Mouse (Mus musculus) G1E (cell line): ENCODE measurements around the gene Prokr2. TPM values are rescaled to one million over a fixed set of nuclear protein-coding genes. Genes with fewer than 3 reads are reported as not detected.

Experiments used
- ATAC-seq: 2 replicates; pipeline ENCODE4 v1.8.0; 2016; ENCODE audit warnings: mild to moderate bottlenecking; ENCODE audit not compliant: insufficient number of reproducible peaks, poor library complexity, low FRiP score, severe bottlenecking; ENCODE audit errors: extremely low read depth
- DNase-seq: peaks from one replicate; pipeline ENCODE4 v3.0.0; 2012; ENCODE audit warnings: low spot score
- H3K27me3 ChIP-seq: 2 replicates; pipeline ENCODE4 v1.6.1; 2012; ENCODE audit warnings: mild to moderate bottlenecking, low read length, inconsistent platforms; ENCODE audit not compliant: insufficient read depth
- H3K36me3 ChIP-seq: replicated peaks from 2 replicates; pipeline ENCODE3; 2012; ENCODE audit warnings: mild to moderate bottlenecking, inconsistent platforms
- H3K4me1 ChIP-seq: 2 replicates; pipeline ENCODE4 v1.6.1; 2012; ENCODE audit warnings: low read depth, low read length, inconsistent platforms, mixed read lengths; ENCODE audit not compliant: insufficient read depth
- H3K4me3 ChIP-seq: 2 replicates; pipeline ENCODE4 v1.5.1; 2012; ENCODE audit warnings: low read depth, mild to moderate bottlenecking, inconsistent platforms, low read length, moderate library complexity, mixed read lengths
- H3K9me3 ChIP-seq: replicated peaks from 2 replicates; pipeline ENCODE4 v1.6.1; 2012; ENCODE audit warnings: inconsistent platforms
- CTCF ChIP-seq: IDR thresholded peaks from 2 replicates; pipeline ENCODE4 v1.5.1; 2012; ENCODE audit warnings: low read depth, low read length, inconsistent platforms, mixed read lengths
- GATA1 ChIP-seq: IDR thresholded peaks from 2 replicates; pipeline ENCODE4 v1.6.1; 2012; ENCODE audit warnings: borderline replicate concordance, low read length, inconsistent platforms, mixed read lengths
- GATA2 ChIP-seq: IDR thresholded peaks from 2 replicates; pipeline ENCODE4 v1.6.1; 2012; ENCODE audit warnings: low read depth, low read length, inconsistent platforms, borderline replicate concordance
- POLR2AphosphoS5 ChIP-seq: IDR thresholded peaks from 2 replicates; pipeline ENCODE4 v1.6.1; 2012; ENCODE audit warnings: low read depth, low read length, inconsistent platforms; ENCODE audit not compliant: insufficient replicate concordance
- TAL1 ChIP-seq: conservative IDR thresholded peaks from 2 replicates; pipeline ENCODE4 v1.6.1; 2012; ENCODE audit warnings: low read depth, low read length, inconsistent platforms, mixed read lengths
- polyA plus RNA-seq: library from polyadenylated mRNA; stranded (reverse); fragments of >175 nt; gene quantifications from 2 replicates; pipeline ENCODE4 v1.2.3, GENCODE M21; 2012
- total RNA-seq, 2 experiments: library from RNA; stranded (forward) in 1 of 2; stranded (reverse) in 1 of 2; fragments of 200-1000 nt in 1 of 2; fragments of >200 nt in 1 of 2; fragmentation: Nextera tagmentation in 1 of 2; gene quantifications; 2 replicates each; pipeline ENCODE4 v1.2.3; 2014 to 2017

Gene Prokr2
- total and polyA plus RNA-seq, 3 experiments, result 0.22 TPM; not detected in 2

- TF ChIP-seq TAL1, result no peak
- TF ChIP-seq POLR2AphosphoS5, result no peak
- TF ChIP-seq GATA2, result no peak
- no peak for TF ChIP-seq GATA1
- Histone ChIP-seq H3K36me3 (no peaks in the 10 kb centered on the region), H3K9me3 (no peaks in the 10 kb centered on the region), H3K27me3 (peaks cover 2% of the 10 kb centered on the region; the same call in 1 of the 2 replicates), H3K4me3 (no peak overlapping the region), H3K4me1 (no peaks in the 10 kb centered on the region)
- DNase-seq, result no peak
- no peak for ATAC-seq
These were observed 16.8 kb downstream of the Prokr2 start for GRCm38 (mm10) chr2:132368433-132368832.

GRCm38 (mm10) chr2:132343846-132344245 is 41.4 kb downstream of the Prokr2 start:
- no peak for DNase-seq
- ATAC-seq, result no peak
- TF ChIP-seq POLR2AphosphoS5 (no peak), GATA1 (no peak), TAL1 (no peak), GATA2 (no peak), CTCF (no peak)
- H3K4me1 ChIP-seq, result peaks cover 3% of the 10 kb centered on the region; the same call in 1 of the 2 replicates
- no peaks in the 10 kb centered on the region for H3K36me3 ChIP-seq
- no peaks in the 10 kb centered on the region for H3K9me3 ChIP-seq
- no peaks in the 10 kb centered on the region for H3K27me3 ChIP-seq
- no peak overlapping the region for H3K4me3 ChIP-seq

GRCm38 (mm10) chr2:132341293-132341692 is 44.0 kb downstream of the Prokr2 start:
- peaks cover 3% of the 10 kb centered on the region; the same call in 1 of the 2 replicates for H3K4me1 ChIP-seq
- no peaks in the 10 kb centered on the region for H3K9me3 ChIP-seq
- ATAC-seq (no peak), DNase-seq (no peak)
- no peaks in the 10 kb centered on the region for H3K36me3 ChIP-seq
- H3K27me3 ChIP-seq, result no peaks in the 10 kb centered on the region
- no peak overlapping the region for H3K4me3 ChIP-seq
- no peak for TF ChIP-seq GATA1
- TF ChIP-seq TAL1, result no peak
- no peak for TF ChIP-seq POLR2AphosphoS5
- TF ChIP-seq GATA2, result no peak
- no peak for TF ChIP-seq CTCF

GRCm38 (mm10) chr2:132340350-132340749 is 44.9 kb downstream of the Prokr2 start:
- Histone ChIP-seq H3K4me1 (peaks cover 3% of the 10 kb centered on the region; the same call in 1 of the 2 replicates), H3K36me3 (no peaks in the 10 kb centered on the region), H3K27me3 (no peaks in the 10 kb centered on the region), H3K4me3 (no peak overlapping the region), H3K9me3 (no peaks in the 10 kb centered on the region)
- ATAC-seq (no peak), DNase-seq (no peak)
- no peak for TF ChIP-seq GATA2
- no peak for TF ChIP-seq TAL1
- no peak for TF ChIP-seq CTCF
- no peak for TF ChIP-seq GATA1
- no peak for TF ChIP-seq POLR2AphosphoS5

- no peak for TF ChIP-seq GATA1
- no peak for TF ChIP-seq TAL1
- TF ChIP-seq CTCF, result no peak
- no peak for TF ChIP-seq POLR2AphosphoS5
- no peak for TF ChIP-seq GATA2
- Histone ChIP-seq H3K4me1 (peaks cover 3% of the 10 kb centered on the region; the same call in 1 of the 2 replicates), H3K27me3 (no peaks in the 10 kb centered on the region), H3K9me3 (no peaks in the 10 kb centered on the region), H3K36me3 (no peaks in the 10 kb centered on the region), H3K4me3 (no peak overlapping the region)
- no peak for ATAC-seq
- DNase-seq, result no peak
These were observed 48.0 kb downstream of the Prokr2 start for GRCm38 (mm10) chr2:132337202-132337601.

- no peaks in the 10 kb centered on the region for H3K9me3 ChIP-seq
- DNase-seq, result no peak
- H3K36me3 ChIP-seq, result no peaks in the 10 kb centered on the region
- H3K4me3 ChIP-seq, result no peak overlapping the region
- ATAC-seq, result no peak
- no peak for TF ChIP-seq GATA2
- no peak for TF ChIP-seq GATA1
- no peak for TF ChIP-seq CTCF
- TF ChIP-seq TAL1, result no peak
- TF ChIP-seq POLR2AphosphoS5, result no peak
- no peaks in the 10 kb centered on the region for H3K4me1 ChIP-seq
- peaks cover 8% of the 10 kb centered on the region; the same call in 1 of the 2 replicates for H3K27me3 ChIP-seq
These were observed 61.7 kb downstream of the Prokr2 start for GRCm38 (mm10) chr2:132323541-132323940.

- Histone ChIP-seq H3K4me3 (no peak overlapping the region), H3K36me3 (no peaks in the 10 kb centered on the region), H3K9me3 (no peaks in the 10 kb centered on the region), H3K27me3 (peaks cover 8% of the 10 kb centered on the region; the same call in 1 of the 2 replicates), H3K4me1 (no peaks in the 10 kb centered on the region)
- ATAC-seq (no peak), DNase-seq (no peak)
- TF ChIP-seq TAL1, result no peak
- TF ChIP-seq POLR2AphosphoS5, result no peak
These were observed 64.7 kb downstream of the Prokr2 start for GRCm38 (mm10) chr2:132320516-132320915.
